Mouse (Mus musculus) midbrain, postnatal 0 days (tissue): Measurements from ENCODE around the gene Upk3bl. TPM values are rescaled to one million over a fixed set of nuclear protein-coding genes. Genes with fewer than 3 reads are reported as not detected.

ENCODE experiments used
- ATAC-seq: fragments of 200-750 bp; cut with Nextera tagmentation; 2 replicates; pipeline ENCODE4 v1.8.0; 2017; ENCODE audit warnings: moderate number of reproducible peaks, mild to moderate bottlenecking, moderate TSS enrichment, moderate library complexity; ENCODE audit not compliant: low FRiP score
- DNase-seq: peaks from one replicate; pipeline ENCODE4 v3.0.0-alpha.2; 2015; ENCODE audit warnings: low spot score
- H3K27ac ChIP-seq: fragments of 300-500 bp; sonication (generic); 2 replicates; pipeline ENCODE4 v1.5.1; 2014; ENCODE audit warnings: low read depth, mild to moderate bottlenecking, low read length, mixed read lengths
- H3K27me3 ChIP-seq: fragments of 300-500 bp; sonication (generic); 2 replicates; pipeline ENCODE4 v1.6.1; 2014; ENCODE audit warnings: low read length, control low read depth, mixed read lengths; ENCODE audit not compliant: insufficient read depth
- H3K36me3 ChIP-seq: fragments of 300-500 bp; sonication (generic); 2 replicates; pipeline ENCODE4 v1.6.1; 2014; ENCODE audit warnings: low read length, control low read depth, mixed read lengths; ENCODE audit not compliant: insufficient read depth
- H3K4me1 ChIP-seq: fragments of 300-500 bp; sonication (generic); 2 replicates; pipeline ENCODE4 v1.6.1; 2014; ENCODE audit warnings: mild to moderate bottlenecking, control low read depth, antibody characterized with exemption, low read length, mixed read lengths; ENCODE audit not compliant: insufficient read depth
- H3K4me2 ChIP-seq: fragments of 300-500 bp; sonication (generic); 2 replicates; pipeline ENCODE4 v1.6.1; 2014; ENCODE audit warnings: low read depth, mild to moderate bottlenecking, low read length, mixed read lengths; ENCODE audit not compliant: poor library complexity, severe bottlenecking
- H3K4me3 ChIP-seq: fragments of 300-500 bp; sonication (generic); 2 replicates; pipeline ENCODE4 v1.5.1; 2014; ENCODE audit warnings: low read depth, mild to moderate bottlenecking, low read length, moderate library complexity
- H3K9ac ChIP-seq: fragments of 300-500 bp; sonication (generic); replicated peaks from 2 replicates; pipeline ENCODE4 v1.6.1; 2014; ENCODE audit warnings: mild to moderate bottlenecking, low read length, moderate library complexity, mixed read lengths; ENCODE audit not compliant: poor library complexity, severe bottlenecking
- H3K9me3 ChIP-seq: fragments of 300-500 bp; sonication (generic); 2 replicates; pipeline ENCODE4 v1.6.1; 2016; ENCODE audit warnings: low read length, control low read depth
- CTCF ChIP-seq: IDR thresholded peaks from 2 replicates; pipeline ENCODE4 v1.5.1; 2016; ENCODE audit warnings: antibody characterized with exemption, mild to moderate bottlenecking
- WGBS: fragments of 180-500 bp; shearing (Covaris S2); extraction: QIAGEN DNeasy Blood & Tissue Kit; methylation state at CpG from one replicate; pipeline ENCODE4 v1.1.7; 2014; 5-methylcytosine and 5-hydroxymethylcytosine counted together
- polyA plus RNA-seq: library from polyadenylated mRNA; unstranded; fragments of >200 nt; fragmentation: Nextera tagmentation; extraction: Ambion mirVana; gene quantifications from 2 replicates; pipeline ENCODE4 v1.2.1, GENCODE M21; 2015
- total RNA-seq: library from RNA; depleted of rRNA; stranded (reverse); fragments of >200 nt; gene quantifications from 2 replicates; pipeline ENCODE4 v1.2.3, GENCODE M21; 2014

The Upk3bl gene
- total and polyA plus RNA-seq, 2 experiments from 2014 or later, result not detected

- Histone ChIP-seq H3K36me3 (peaks cover 20% of the 10 kb centered on the region), H3K4me2 (no peak overlapping the region), H3K9ac (no peak overlapping the region), H3K9me3 (no peaks in the 10 kb centered on the region), H3K4me1 (no peaks in the 10 kb centered on the region), H3K27ac (0 out of 2 replicates have a peak overlapping the region, but pooled peaks have one; percentile 12), H3K27me3 (no peaks in the 10 kb centered on the region), H3K4me3 (no peak overlapping the region)
- ATAC-seq, result no peak
- TF ChIP-seq CTCF, result no peak
- WGBS, result 70% methylated on average over 10 of the region's 10 CpGs
- peak; percentile 12 for DNase-seq
These were observed 38.0 kb upstream of the Upk3bl start for GRCm38 (mm10) chr5:136016014-136016876.

GRCm38 (mm10) chr5:136017262-136017661 is 37.0 kb upstream of the Upk3bl start:
- Histone ChIP-seq H3K27ac (no peak overlapping the region), H3K27me3 (no peaks in the 10 kb centered on the region), H3K9ac (no peak overlapping the region), H3K4me3 (no peak overlapping the region), H3K36me3 (peaks cover 16% of the 10 kb centered on the region), H3K4me2 (no peak overlapping the region), H3K4me1 (no peaks in the 10 kb centered on the region), H3K9me3 (no peaks in the 10 kb centered on the region)
- ATAC-seq, result no peak
- peak; percentile 25 for DNase-seq
- no peak for TF ChIP-seq CTCF
- WGBS, result 74% methylated on average over 5 of the region's 6 CpGs

GRCm38 (mm10) chr5:136018726-136019125 is 35.6 kb upstream of the Upk3bl start:
- DNase-seq, result no peak
- ATAC-seq, result no peak
- no peak overlapping the region for H3K4me3 ChIP-seq
- TF ChIP-seq CTCF, result no peak
- H3K4me2 ChIP-seq, result no peak overlapping the region
- WGBS, result 97% methylated on average over 2 of the region's 2 CpGs
- H3K9ac ChIP-seq, result no peak overlapping the region
- H3K27me3 ChIP-seq, result no peaks in the 10 kb centered on the region
- H3K36me3 ChIP-seq, result peaks cover 12% of the 10 kb centered on the region
- no peaks in the 10 kb centered on the region for H3K4me1 ChIP-seq
- no peaks in the 10 kb centered on the region for H3K9me3 ChIP-seq
- H3K27ac ChIP-seq, result no peak overlapping the region

GRCm38 (mm10) chr5:136019907-136020306 is 34.4 kb upstream of the Upk3bl start:
- DNase-seq (no peak), ATAC-seq (no peak)
- Histone ChIP-seq H3K9ac (no peak overlapping the region), H3K9me3 (no peaks in the 10 kb centered on the region), H3K4me3 (no peak overlapping the region), H3K4me1 (no peaks in the 10 kb centered on the region), H3K27me3 (no peaks in the 10 kb centered on the region), H3K4me2 (no peak overlapping the region), H3K36me3 (peaks cover 13% of the 10 kb centered on the region), H3K27ac (no peak overlapping the region)
- TF ChIP-seq CTCF, result no peak
- WGBS, result 28% methylated on average over 1 of the region's 1 CpGs

GRCm38 (mm10) chr5:136025712-136026111 is 28.6 kb upstream of the Upk3bl start:
- peaks cover 55% of the 10 kb centered on the region for H3K36me3 ChIP-seq
- ATAC-seq (no peak), DNase-seq (no peak)
- no peaks in the 10 kb centered on the region for H3K4me1 ChIP-seq
- no peaks in the 10 kb centered on the region for H3K27me3 ChIP-seq
- H3K4me2 ChIP-seq, result no peak overlapping the region
- H3K4me3 ChIP-seq, result no peak overlapping the region
- H3K9me3 ChIP-seq, result no peaks in the 10 kb centered on the region
- TF ChIP-seq CTCF, result no peak
- WGBS, result 86% methylated on average over 3 of the region's 3 CpGs
- no peak overlapping the region for H3K9ac ChIP-seq
- no peak overlapping the region for H3K27ac ChIP-seq

GRCm38 (mm10) chr5:136026859-136027258 is 27.4 kb upstream of the Upk3bl start:
- no peak overlapping the region for H3K4me2 ChIP-seq
- H3K9ac ChIP-seq, result no peak overlapping the region
- H3K36me3 ChIP-seq, result peaks cover 62% of the 10 kb centered on the region
- H3K27ac ChIP-seq, result no peak overlapping the region
- H3K4me1 ChIP-seq, result no peaks in the 10 kb centered on the region
- H3K4me3 ChIP-seq, result no peak overlapping the region
- ATAC-seq (no peak), DNase-seq (no peak)
- H3K9me3 ChIP-seq, result no peaks in the 10 kb centered on the region
- 76% methylated on average over 9 of the region's 9 CpGs for whole genome bisulfite sequencing
- H3K27me3 ChIP-seq, result no peaks in the 10 kb centered on the region
- no peak for TF ChIP-seq CTCF
